Mouse (Mus musculus) retina, embryonic 14.5 days (tissue): ENCODE results near the gene Iffo2.
A peak's percentile ranks its signal among the peaks of the same experiment; 100 is the strongest.
"Not testable (repeated sequence)": the region's sequence is repeated elsewhere in the genome, so short reads cannot be mapped to it uniquely, and the experiment has no call there.

Experiments used
- DNase-seq: peaks from one replicate; pipeline ENCODE4 v3.0.0-alpha.2; 2015; ENCODE audit warnings: low spot score

Gene Iffo2

GRCm38 (mm10) chr4:139530248-139530647 is at the start of gene Iffo2:
Gene Iffo2, plus strand, starts transcription at chr4:139530548.
- not testable (repeated sequence) for DNase-seq

GRCm38 (mm10) chr4:139481400-139481799 is 48.9 kb upstream of the Iffo2 start:
- no peak for DNase-seq

GRCm38 (mm10) chr4:139483461-139484105 is 46.8 kb upstream of the Iffo2 start:
- no peak for DNase-seq

- no peak for DNase-seq
These were observed 45.9 kb upstream of the Iffo2 start for GRCm38 (mm10) chr4:139484496-139484895.

- DNase-seq: no peak
These were observed 43.3 kb upstream of the Iffo2 start for GRCm38 (mm10) chr4:139487085-139487484.

GRCm38 (mm10) chr4:139488325-139488724 is 42.0 kb upstream of the Iffo2 start:
- DNase-seq: no peak

- DNase-seq: no peak
These were observed 40.4 kb upstream of the Iffo2 start for GRCm38 (mm10) chr4:139489946-139490345.

- no peak for DNase-seq
These were observed 39.8 kb upstream of the Iffo2 start for GRCm38 (mm10) chr4:139490413-139491055.

GRCm38 (mm10) chr4:139491541-139492170 is 38.7 kb upstream of the Iffo2 start:
- DNase-seq: no peak

- no peak for DNase-seq
These were observed 38.0 kb upstream of the Iffo2 start for GRCm38 (mm10) chr4:139492258-139492833.

- no peak for DNase-seq
These were observed 36.9 kb upstream of the Iffo2 start for GRCm38 (mm10) chr4:139493227-139494025.

- DNase-seq: no peak
These were observed 29.5 kb upstream of the Iffo2 start for GRCm38 (mm10) chr4:139500814-139501213.

- no peak for DNase-seq
These were observed 28.6 kb upstream of the Iffo2 start for GRCm38 (mm10) chr4:139501702-139502101.

- no peak for DNase-seq
These were observed 26.4 kb upstream of the Iffo2 start for GRCm38 (mm10) chr4:139503919-139504318.

- no peak for DNase-seq
These were observed 24.6 kb upstream of the Iffo2 start for GRCm38 (mm10) chr4:139505716-139506115.

GRCm38 (mm10) chr4:139506727-139507126 is 23.6 kb upstream of the Iffo2 start:
- no peak for DNase-seq

GRCm38 (mm10) chr4:139509069-139509468 is 21.3 kb upstream of the Iffo2 start:
- no peak for DNase-seq

GRCm38 (mm10) chr4:139511557-139511956 is 18.8 kb upstream of the Iffo2 start:
- DNase-seq: no peak

GRCm38 (mm10) chr4:139512985-139513384 is 17.4 kb upstream of the Iffo2 start:
- no peak for DNase-seq

GRCm38 (mm10) chr4:139519221-139519620 is 11.1 kb upstream of the Iffo2 start:
- no peak for DNase-seq

- no peak for DNase-seq
These were observed 8.4 kb upstream of the Iffo2 start for GRCm38 (mm10) chr4:139521926-139522325.

GRCm38 (mm10) chr4:139526475-139526874 is 3.9 kb upstream of the Iffo2 start:
- peak; percentile 47 for DNase-seq
